ENCODE assay signal across 8 mouse cellular contexts in the genomic region with DNA sequence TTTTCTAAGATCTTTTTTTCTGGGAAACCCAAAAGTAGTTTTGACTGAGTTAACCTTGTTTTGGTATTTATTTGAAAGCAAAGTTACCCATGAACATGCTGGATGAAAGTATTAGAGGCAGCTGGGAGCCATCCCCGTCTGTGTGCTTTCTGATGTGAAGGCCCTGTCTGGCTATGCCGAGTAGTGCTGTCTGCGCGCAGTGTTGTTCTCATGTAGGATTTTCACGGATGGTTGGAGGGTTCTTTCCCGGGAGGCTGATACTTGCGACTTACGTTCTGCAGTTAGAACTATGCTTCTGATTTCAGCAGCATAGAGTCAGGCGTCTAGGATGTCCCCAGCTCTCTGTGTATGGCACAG. TPM values are rescaled to one million over a fixed set of nuclear protein-coding genes. Genes with fewer than 3 reads are reported as not detected.
A peak's percentile ranks its signal among the peaks of the same experiment; 100 is the strongest.
DNase-seq lines count a peak whose midpoint lies in the region; ATAC-seq and TF ChIP-seq lines count a peak whose summit lies in the region.
"Had no signal": no experiment of that assay in that cellular context is flagged by ENCODE, and none has a peak within 500 bp of the region (broad histone marks: within the 10 kb centered on the region; RNA-seq: fewer than 3 reads in every experiment).

No protein-coding gene starts in this region.

- 50% methylated on average over 9 of the region's 9 CpGs for WGBS in kidney, adult 2 months
- WGBS in hindbrain, embryonic 16.5 days, result 36% methylated on average over 9 of the region's 9 CpGs
- WGBS in midbrain, embryonic 14.5 days, result 18% methylated on average over 9 of the region's 9 CpGs
- 82% methylated on average over 9 of the region's 9 CpGs for WGBS in liver, embryonic 12.5 days (ENCODE audit: insufficient replicate concordance)

- no peaks in the 10 kb centered on the region for H3K9me3 ChIP-seq in hindbrain, embryonic 16.5 days (ENCODE audit: control insufficient read depth, low read length)
- no peaks in the 10 kb centered on the region for H3K9me3 ChIP-seq in midbrain, embryonic 14.5 days (ENCODE audit: control insufficient read depth, low read length)
- no peaks in the 10 kb centered on the region for H3K9me3 ChIP-seq in liver, embryonic 12.5 days (replicated peaks)

- no peak for ATAC-seq in hindbrain, embryonic 16.5 days
- ATAC-seq in midbrain, embryonic 14.5 days (ENCODE audit: low FRiP score, low TSS enrichment), result no peak
- ATAC-seq in liver, embryonic 12.5 days, result no peak
- ATAC-seq: intestine, embryonic 16.5 days had no signal

- no peak overlapping the region; the same call in 1 of the 2 replicates for H3K4me2 ChIP-seq in hindbrain, embryonic 16.5 days (ENCODE audit: low read length)
- H3K4me2 ChIP-seq in midbrain, embryonic 14.5 days (ENCODE audit: low read length), result no peak overlapping the region
- H3K4me2 ChIP-seq in liver, embryonic 12.5 days, result no peak overlapping the region

- H3K4me1 ChIP-seq in kidney, adult 2 months (ENCODE audit: control insufficient read depth, insufficient read depth, low read length), result no peaks in the 10 kb centered on the region
- H3K4me1 ChIP-seq in hindbrain, embryonic 16.5 days (ENCODE audit: control insufficient read depth, insufficient read depth, low read depth, low read length), result peaks cover 3% of the 10 kb centered on the region
- 0 out of 2 replicates have a peak, but pooled peaks cover 4% of the 10 kb centered on the region for H3K4me1 ChIP-seq in midbrain, embryonic 14.5 days (ENCODE audit: control insufficient read depth, insufficient read depth, low read length)
- H3K4me1 ChIP-seq in liver, embryonic 12.5 days, result no peaks in the 10 kb centered on the region

- TF ChIP-seq POLR2A in kidney, adult 2 months (IDR thresholded peaks at IDR 0.05; ENCODE audit: low read depth, low read length), result no peak

- no peak overlapping the region for H3K9ac ChIP-seq in hindbrain, embryonic 16.5 days (ENCODE audit: low read depth, low read length)
- H3K9ac ChIP-seq in midbrain, embryonic 14.5 days (replicated peaks; ENCODE audit: low read length), result no peak overlapping the region
- H3K9ac ChIP-seq in liver, embryonic 12.5 days, result no peak overlapping the region

- H3K27ac ChIP-seq in kidney, adult 2 months (ENCODE audit: insufficient read depth, low read depth, low read length), result peak overlapping the region; percentile 64
- H3K27ac ChIP-seq in hindbrain, embryonic 16.5 days (ENCODE audit: low read depth, low read length), result peak overlapping the region; percentile 39; the same call in 1 of the 2 replicates
- H3K27ac ChIP-seq in midbrain, embryonic 14.5 days (replicated peaks; ENCODE audit: low read depth, low read length), result no peak overlapping the region
- H3K27ac ChIP-seq in liver, embryonic 12.5 days, result no peak overlapping the region

- H3K27me3 ChIP-seq in kidney, adult 2 months (replicated peaks; ENCODE audit: control insufficient read depth, insufficient read depth, low read length), result no peaks in the 10 kb centered on the region
- H3K27me3 ChIP-seq in hindbrain, embryonic 16.5 days (replicated peaks; ENCODE audit: control insufficient read depth, insufficient read depth, low read length), result no peaks in the 10 kb centered on the region
- no peaks in the 10 kb centered on the region for H3K27me3 ChIP-seq in midbrain, embryonic 14.5 days (ENCODE audit: control insufficient read depth, insufficient read depth, low read length)
- no peaks in the 10 kb centered on the region for H3K27me3 ChIP-seq in liver, embryonic 12.5 days (replicated peaks)

- H3K4me3 ChIP-seq in kidney, adult 2 months (ENCODE audit: insufficient read depth, low read depth, low read length), result no peak overlapping the region
- H3K4me3 ChIP-seq in hindbrain, embryonic 16.5 days (ENCODE audit: low read length), result no peak overlapping the region
- H3K4me3 ChIP-seq in midbrain, embryonic 14.5 days (replicated peaks; ENCODE audit: low read depth, low read length), result no peak overlapping the region
- no peak overlapping the region for H3K4me3 ChIP-seq in liver, embryonic 12.5 days

- no peak for DNase-seq in kidney, adult 2 months
- no peak for DNase-seq in kidney, adult 8-10 months
- peak; percentile 17 for DNase-seq in embryo, embryonic 11 days
- DNase-seq in midbrain, embryonic 14.5 days, result peak; percentile 38
- DNase-seq in thymus, adult 18-20 months, result no peak

- H3K36me3 ChIP-seq in kidney, adult 2 months (ENCODE audit: control insufficient read depth, insufficient read depth, low read length), result no peaks in the 10 kb centered on the region
- no peaks in the 10 kb centered on the region for H3K36me3 ChIP-seq in hindbrain, embryonic 16.5 days (ENCODE audit: control insufficient read depth, insufficient read depth, low read length)
- no peaks in the 10 kb centered on the region for H3K36me3 ChIP-seq in midbrain, embryonic 14.5 days (ENCODE audit: control insufficient read depth, insufficient read depth, low read length)
- no peaks in the 10 kb centered on the region for H3K36me3 ChIP-seq in liver, embryonic 12.5 days

- no peak for TF ChIP-seq CTCF in kidney, adult 2 months (conservative IDR thresholded peaks at IDR 0.05; ENCODE audit: insufficient read depth, insufficient read length, low read depth, low read length)

RNA-seq across cellular contexts. Expression of gene Bcas3, which starts 39.9 kb away (rescaled TPM):
- 47.3 and 48.1 TPM in 2 replicates for polyA plus RNA-seq in kidney, adult 2 months (2012; rRNA removed)
- 29.7 and 38.7 TPM in 2 replicates for polyA plus RNA-seq in hindbrain, embryonic 16.5 days (2015; fragmentation: Nextera tagmentation; extraction: Ambion mirVana)
- polyA plus RNA-seq in midbrain, embryonic 14.5 days (2014; fragmentation: Nextera tagmentation; extraction: Ambion mirVana), result 26.2 and 33.4 TPM in 2 replicates
- 18.2 and 23.4 TPM in 2 replicates for polyA plus RNA-seq in liver, embryonic 12.5 days (2016; fragmentation: Nextera tagmentation; extraction: Ambion mirVana)

Comparison
In these comparisons a context has a peak if more than half of its experiments do, and no peak if none do; other contexts are left out.
1. DNase-seq: peak in embryo, embryonic 11 days (single experiment) and midbrain, embryonic 14.5 days (single experiment); none in kidney, adult 2 months (single experiment), kidney, adult 8-10 months (0 of 2) and thymus, adult 18-20 months (0 of 2).
2. H3K27ac ChIP-seq: peak in kidney, adult 2 months (single experiment) and hindbrain, embryonic 16.5 days (single experiment); none in midbrain, embryonic 14.5 days (single experiment) and liver, embryonic 12.5 days (single experiment).